Mouse (Mus musculus): ENCODE results near the gene Nxn.
"Not testable (repeated sequence)": the region's sequence is repeated elsewhere in the genome, so short reads cannot be mapped to it uniquely, and the experiment has no call there.

Nxn gene

DNA sequence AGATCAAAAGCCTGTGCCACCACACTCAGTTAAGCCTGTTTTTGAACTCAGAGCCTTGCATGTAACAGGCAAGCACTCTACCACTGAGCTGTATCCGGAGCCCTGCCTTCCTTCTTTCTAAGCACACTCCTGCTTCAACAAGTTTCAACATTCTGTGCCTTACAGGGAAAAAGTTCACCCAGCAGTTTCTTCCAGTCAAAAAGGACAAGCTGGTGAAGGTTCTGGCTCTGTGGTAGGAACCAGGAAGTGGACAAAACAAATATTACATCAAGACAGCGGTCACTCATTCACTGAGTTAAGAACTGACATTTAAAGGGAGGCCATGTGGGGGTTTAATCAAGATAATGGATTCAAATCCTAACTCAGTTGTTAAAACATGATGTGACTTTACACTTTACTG, 183.9 kb downstream of the Nxn start:
- DNase-seq (ENCODE audit: low spot score in 2 of 2) = no peak

DNA sequence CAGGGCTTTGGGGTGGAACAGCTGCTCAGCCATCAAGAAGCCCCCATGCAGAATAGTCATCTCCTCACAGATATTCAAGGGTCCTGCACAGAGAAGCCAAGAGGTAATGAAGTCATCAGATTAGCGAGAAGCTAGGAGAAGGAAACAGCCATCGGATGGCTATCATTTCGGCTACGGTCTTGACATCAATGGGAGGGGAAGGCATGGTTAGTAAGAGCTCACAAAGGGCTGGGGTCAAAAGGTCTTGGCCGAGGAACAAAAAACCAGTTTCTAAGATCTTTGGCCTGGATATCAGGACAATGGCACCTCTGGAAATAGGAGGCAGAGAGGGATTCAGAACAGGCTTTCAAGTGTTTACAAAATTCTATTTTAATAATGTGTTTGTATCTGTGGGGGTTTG, 185.1 kb downstream of the Nxn start:
- DNase-seq (ENCODE audit: low spot score in 2 of 2) = no peak

DNA sequence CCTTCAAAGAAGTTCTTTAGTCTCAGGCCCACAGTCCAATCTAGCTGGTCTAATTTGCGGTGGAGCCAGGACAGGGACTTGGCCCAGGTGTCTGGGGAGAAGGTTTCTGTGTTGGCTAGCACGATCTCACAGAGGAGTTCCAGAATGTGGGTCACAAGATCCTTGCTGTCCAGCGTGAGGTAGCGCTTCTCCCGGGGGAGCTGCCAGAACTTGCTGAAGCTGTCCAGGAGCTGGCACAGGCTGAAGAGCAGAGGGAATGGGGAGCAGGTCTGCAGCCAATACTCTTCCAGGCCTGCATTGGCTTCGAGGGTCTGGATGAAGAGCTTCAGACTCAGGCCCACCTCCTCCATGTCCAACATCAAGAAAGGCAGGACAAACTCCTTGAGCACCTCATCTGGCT, 187.3 kb downstream of the Nxn start:
- DNase-seq (ENCODE audit: low spot score in 2 of 2) = not testable (repeated sequence)

DNA sequence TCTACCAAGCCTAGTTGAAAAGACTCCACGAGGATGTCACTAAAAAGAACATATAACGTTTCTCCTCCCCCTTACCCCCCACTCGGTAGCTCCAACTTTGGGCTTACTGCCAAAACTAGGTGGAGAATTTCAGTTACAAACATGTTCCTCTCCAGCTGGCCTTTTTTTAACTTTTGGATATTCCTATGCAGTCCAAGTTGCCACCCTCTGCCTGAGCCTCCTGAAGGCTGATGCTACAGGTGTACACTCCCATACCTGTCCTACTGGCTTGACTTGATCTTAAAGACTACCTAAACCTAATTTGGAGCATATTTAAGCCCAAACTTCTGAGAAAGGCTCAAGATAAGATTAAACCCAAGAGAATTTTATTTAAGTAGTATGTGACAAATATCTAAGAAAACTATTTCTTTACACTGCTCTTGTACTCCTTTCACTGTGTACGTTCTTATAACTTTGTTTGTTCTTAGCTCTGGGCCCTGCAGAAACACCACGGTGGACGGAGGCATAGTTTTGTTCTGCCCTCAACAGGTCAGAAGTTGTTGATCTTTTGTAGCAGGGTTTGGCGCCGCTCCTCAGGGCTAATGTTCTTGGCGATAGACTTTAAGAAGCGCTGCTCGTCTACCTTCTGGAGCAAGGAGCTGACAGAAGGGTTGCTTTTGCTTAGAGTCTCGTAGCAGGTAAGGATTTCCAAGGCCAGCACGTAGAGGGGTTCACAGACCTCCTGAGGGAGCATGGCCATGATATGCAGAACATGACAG, 188.5 kb downstream of the Nxn start:
- no peak for DNase-seq (ENCODE audit: low spot score in 2 of 2)
